Mouse (Mus musculus) midbrain, embryonic 14.5 days (tissue): ENCODE results near the gene Asb5. TPM values are rescaled to one million over a fixed set of nuclear protein-coding genes. Genes with fewer than 3 reads are reported as not detected.

Experiments used
- ATAC-seq: fragments of 200-750 bp; cut with Nextera tagmentation; 2 replicates; pipeline ENCODE4 v1.8.0; 2017; ENCODE audit warnings: moderate number of reproducible peaks, moderate library complexity; ENCODE audit not compliant: low FRiP score, low TSS enrichment
- DNase-seq: peaks from one replicate; pipeline ENCODE4 v3.0.0-alpha.2; 2015
- H3K27ac ChIP-seq: fragments of 300-500 bp; sonication (generic); replicated peaks from 2 replicates; pipeline ENCODE4 v1.5.1; 2014; ENCODE audit warnings: mild to moderate bottlenecking, low read depth, low read length, moderate library complexity
- H3K27me3 ChIP-seq: fragments of 300-500 bp; sonication (generic); 2 replicates; pipeline ENCODE4 v1.6.1; 2014; ENCODE audit warnings: low read length, control low read depth, mixed read lengths; ENCODE audit not compliant: control insufficient read depth, insufficient read depth
- H3K36me3 ChIP-seq: fragments of 300-500 bp; sonication (generic); 2 replicates; pipeline ENCODE4 v1.6.1; 2014; ENCODE audit warnings: low read length, control low read depth; ENCODE audit not compliant: control insufficient read depth, insufficient read depth
- H3K4me1 ChIP-seq: fragments of 300-500 bp; sonication (generic); 2 replicates; pipeline ENCODE4 v1.6.1; 2014; ENCODE audit warnings: mild to moderate bottlenecking, antibody characterized with exemption, low read length, control low read depth; ENCODE audit not compliant: control insufficient read depth, insufficient read depth
- H3K4me2 ChIP-seq: fragments of 300-500 bp; sonication (generic); 2 replicates; pipeline ENCODE4 v1.6.1; 2014; ENCODE audit warnings: mild to moderate bottlenecking, low read length, moderate library complexity
- H3K4me3 ChIP-seq: fragments of 300-500 bp; sonication (generic); replicated peaks from 2 replicates; pipeline ENCODE4 v1.5.1; 2014; ENCODE audit warnings: low read depth, low read length
- H3K9ac ChIP-seq: fragments of 300-500 bp; sonication (generic); replicated peaks from 2 replicates; pipeline ENCODE4 v1.6.1; 2014; ENCODE audit warnings: mild to moderate bottlenecking, low read length, moderate library complexity
- H3K9me3 ChIP-seq: fragments of 300-500 bp; sonication (generic); 2 replicates; pipeline ENCODE4 v1.6.1; 2016; ENCODE audit warnings: low read length, control low read depth, mixed read lengths; ENCODE audit not compliant: control insufficient read depth
- WGBS: fragments of 180-500 bp; shearing (Covaris S2); extraction: QIAGEN DNeasy Blood & Tissue Kit; methylation state at CpG from one replicate; pipeline ENCODE4 v1.1.7; 2014; 5-methylcytosine and 5-hydroxymethylcytosine counted together
- polyA plus RNA-seq: library from polyadenylated mRNA; unstranded; fragments of >200 nt; fragmentation: Nextera tagmentation; extraction: Ambion mirVana; gene quantifications from 2 replicates; pipeline ENCODE4 v1.2.1, GENCODE M21; 2014

The Asb5 gene
- polyA plus RNA-seq, 1 experiment from 2014 or later: 5.9 TPM

GRCm38 (mm10) chr8:54525606-54526005 is 3.8 kb upstream of the Asb5 start:
- Histone ChIP-seq H3K9me3 (no peaks in the 10 kb centered on the region), H3K27ac (no peak overlapping the region), H3K9ac (no peak overlapping the region), H3K36me3 (peaks cover 19% of the 10 kb centered on the region), H3K27me3 (no peaks in the 10 kb centered on the region), H3K4me1 (peaks cover 15% of the 10 kb centered on the region), H3K4me2 (no peak overlapping the region), H3K4me3 (no peak overlapping the region)
- no peak for ATAC-seq
- 84% methylated on average over 2 of the region's 2 CpGs for WGBS
- DNase-seq: no peak

- 96% methylated on average over 6 of the region's 6 CpGs for WGBS
- no peaks in the 10 kb centered on the region for H3K27me3 ChIP-seq
- H3K4me2 ChIP-seq: no peak overlapping the region
- no peak overlapping the region for H3K27ac ChIP-seq
- H3K4me3 ChIP-seq: no peak overlapping the region
- DNase-seq (no peak), ATAC-seq (no peak)
- no peak overlapping the region for H3K9ac ChIP-seq
- peaks cover 9% of the 10 kb centered on the region for H3K36me3 ChIP-seq
- peaks cover 15% of the 10 kb centered on the region for H3K4me1 ChIP-seq
- H3K9me3 ChIP-seq: no peaks in the 10 kb centered on the region
Measured at GRCm38 (mm10) chr8:54526700-54527099, 2.7 kb upstream of the Asb5 start.

- H3K4me3 ChIP-seq: peak overlapping the region; percentile 97
- ATAC-seq: no peak
- H3K4me2 ChIP-seq: peak overlapping the region; percentile 63
- no peaks in the 10 kb centered on the region for H3K27me3 ChIP-seq
- H3K4me1 ChIP-seq: peaks cover 15% of the 10 kb centered on the region
- no peaks in the 10 kb centered on the region for H3K9me3 ChIP-seq
- 67% methylated on average over 7 of the region's 7 CpGs for WGBS
- H3K36me3 ChIP-seq: peaks cover 3% of the 10 kb centered on the region; the same call in 1 of the 2 replicates
- no peak overlapping the region for H3K27ac ChIP-seq
- DNase-seq: no peak
- peak overlapping the region; percentile 71; the same call in 1 of the 2 replicates for H3K9ac ChIP-seq
Measured at GRCm38 (mm10) chr8:54528571-54528970, 809 bp upstream of the Asb5 start.

- WGBS: 82% methylated on average over 5 of the region's 5 CpGs
- H3K36me3 ChIP-seq: no peaks in the 10 kb centered on the region
- no peak overlapping the region for H3K9ac ChIP-seq
- no peak for DNase-seq
- no peaks in the 10 kb centered on the region for H3K27me3 ChIP-seq
- H3K27ac ChIP-seq: no peak overlapping the region
- H3K9me3 ChIP-seq: no peaks in the 10 kb centered on the region
- no peak overlapping the region for H3K4me2 ChIP-seq
- H3K4me3 ChIP-seq: no peak overlapping the region
- 0 out of 2 replicates have a peak, but pooled peaks cover 4% of the 10 kb centered on the region for H3K4me1 ChIP-seq
- ATAC-seq: no peak
Measured at GRCm38 (mm10) chr8:54535172-54535571, 5.8 kb downstream of the Asb5 start.

GRCm38 (mm10) chr8:54537285-54537684 is 7.9 kb downstream of the Asb5 start:
- no peak overlapping the region for H3K9ac ChIP-seq
- peak; percentile 35 for DNase-seq

GRCm38 (mm10) chr8:54541331-54541730 is 12.0 kb downstream of the Asb5 start:
- DNase-seq (no peak), ATAC-seq (no peak)
- Histone ChIP-seq H3K4me3 (no peak overlapping the region), H3K36me3 (no peaks in the 10 kb centered on the region), H3K9me3 (no peaks in the 10 kb centered on the region), H3K9ac (no peak overlapping the region), H3K4me2 (no peak overlapping the region), H3K27me3 (no peaks in the 10 kb centered on the region), H3K4me1 (no peaks in the 10 kb centered on the region), H3K27ac (no peak overlapping the region)
- WGBS: 69% methylated on average over 1 of the region's 1 CpGs

More at GRCm38 (mm10) chr8:54537285-54537684, 7.9 kb downstream of the Asb5 start:
- Histone ChIP-seq H3K4me1 (no peaks in the 10 kb centered on the region), H3K27me3 (no peaks in the 10 kb centered on the region), H3K36me3 (no peaks in the 10 kb centered on the region), H3K9me3 (no peaks in the 10 kb centered on the region), H3K4me3 (no peak overlapping the region), H3K27ac (no peak overlapping the region), H3K4me2 (no peak overlapping the region)
- no peak for ATAC-seq
- WGBS: 91% methylated on average over 3 of the region's 3 CpGs

- Histone ChIP-seq H3K27ac (no peak overlapping the region), H3K4me3 (no peak overlapping the region), H3K9me3 (no peaks in the 10 kb centered on the region), H3K4me1 (no peaks in the 10 kb centered on the region), H3K36me3 (no peaks in the 10 kb centered on the region), H3K4me2 (no peak overlapping the region), H3K9ac (no peak overlapping the region), H3K27me3 (no peaks in the 10 kb centered on the region)
- DNase-seq: no peak
- 49% methylated on average over 6 of the region's 6 CpGs for WGBS
- ATAC-seq: no peak
Measured at GRCm38 (mm10) chr8:54548383-54548782, 19.0 kb downstream of the Asb5 start.

- DNase-seq (no peak), ATAC-seq (no peak)
- WGBS: 95% methylated on average over 12 of the region's 12 CpGs
- no peak overlapping the region for H3K9ac ChIP-seq
- no peak overlapping the region for H3K4me3 ChIP-seq
- H3K9me3 ChIP-seq: no peaks in the 10 kb centered on the region
- no peaks in the 10 kb centered on the region for H3K36me3 ChIP-seq
- no peaks in the 10 kb centered on the region for H3K4me1 ChIP-seq
- H3K4me2 ChIP-seq: no peak overlapping the region
- H3K27ac ChIP-seq: no peak overlapping the region
- H3K27me3 ChIP-seq: no peaks in the 10 kb centered on the region
Measured at GRCm38 (mm10) chr8:54550026-54550574, 20.7 kb downstream of the Asb5 start.

- Histone ChIP-seq H3K9me3 (no peaks in the 10 kb centered on the region), H3K27me3 (no peaks in the 10 kb centered on the region), H3K4me1 (no peaks in the 10 kb centered on the region), H3K4me2 (no peak overlapping the region), H3K9ac (no peak overlapping the region), H3K27ac (no peak overlapping the region), H3K36me3 (no peaks in the 10 kb centered on the region), H3K4me3 (no peak overlapping the region)
- no peak for DNase-seq
- WGBS: 84% methylated on average over 2 of the region's 2 CpGs
- no peak for ATAC-seq
Measured at GRCm38 (mm10) chr8:54554921-54555320, 25.5 kb downstream of the Asb5 start.
